In genomic region chr1:177545031-177545735, GRCm38 (mm10) we compare ENCODE assay signal across 14 mouse cellular contexts.
A peak's percentile ranks its signal among the peaks of the same experiment; 100 is the strongest.
DNase-seq lines count a peak whose midpoint lies in the region; ATAC-seq and TF ChIP-seq lines count a peak whose summit lies in the region.
"Had no signal": no experiment of that assay in that cellular context is flagged by ENCODE, and none has a peak within 500 bp of the region (broad histone marks: within the 10 kb centered on the region; RNA-seq: fewer than 3 reads in every experiment).

No protein-coding gene starts in this region.

- H3K9me3 ChIP-seq in midbrain, embryonic 10.5 days (replicated peaks) = no peaks in the 10 kb centered on the region
- no peaks in the 10 kb centered on the region for H3K9me3 ChIP-seq in midbrain, embryonic 14.5 days (ENCODE audit: control insufficient read depth, low read length)
- H3K9me3 ChIP-seq in stomach, postnatal 0 days (ENCODE audit: control insufficient read depth, low read length) = no peaks in the 10 kb centered on the region
- H3K9me3 ChIP-seq: heart, embryonic 13.5 days; hindbrain, embryonic 15.5 days had no signal

- 81% methylated on average over 15 of the region's 15 CpGs for WGBS in midbrain, embryonic 10.5 days
- 82% methylated on average over 15 of the region's 15 CpGs for WGBS in midbrain, embryonic 14.5 days
- WGBS in stomach, postnatal 0 days = 78% methylated on average over 15 of the region's 15 CpGs

- no peak overlapping the region for H3K4me2 ChIP-seq in midbrain, embryonic 14.5 days (ENCODE audit: low read length)
- no peak overlapping the region for H3K4me2 ChIP-seq in stomach, postnatal 0 days (replicated peaks; ENCODE audit: low read depth)
- H3K4me2 ChIP-seq: heart, embryonic 13.5 days; hindbrain, embryonic 15.5 days had no signal

- no peaks in the 10 kb centered on the region for H3K27me3 ChIP-seq in midbrain, embryonic 10.5 days (ENCODE audit: low read depth, poor library complexity, severe bottlenecking)
- H3K27me3 ChIP-seq in midbrain, embryonic 14.5 days (ENCODE audit: control insufficient read depth, insufficient read depth, low read length) = no peaks in the 10 kb centered on the region
- H3K27me3 ChIP-seq in stomach, postnatal 0 days (ENCODE audit: control insufficient read depth, insufficient read depth, low read length) = no peaks in the 10 kb centered on the region
- H3K27me3 ChIP-seq: heart, embryonic 13.5 days; hindbrain, embryonic 15.5 days had no signal

- peaks cover 6% of the 10 kb centered on the region for H3K4me1 ChIP-seq in midbrain, embryonic 10.5 days
- no peaks in the 10 kb centered on the region for H3K4me1 ChIP-seq in midbrain, embryonic 14.5 days (ENCODE audit: control insufficient read depth, insufficient read depth, low read length)
- no peaks in the 10 kb centered on the region for H3K4me1 ChIP-seq in stomach, postnatal 0 days (replicated peaks; ENCODE audit: control insufficient read depth, insufficient read depth)
- H3K4me1 ChIP-seq: heart, embryonic 13.5 days; hindbrain, embryonic 15.5 days had no signal

- peak; percentile 60 for DNase-seq in embryo, embryonic 10 days (ENCODE audit: low spot score)
- DNase-seq in embryo, embryonic 9.5 days (ENCODE audit: extremely low spot score) = no peak
- DNase-seq in midbrain, embryonic 10.5 days (ENCODE audit: low spot score) = peak; percentile 22
- no peak for DNase-seq in midbrain, embryonic 14.5 days
- peak; percentile 31 to 93 for DNase-seq in left cerebral cortex, adult 8-10 months (ENCODE audit: low spot score in 2 of 2)
- peak; percentile 79 to 82 for DNase-seq in right cerebral cortex, postnatal 36 days (ENCODE audit: low spot score in 2 of 2)
- DNase-seq in kidney, adult 18-20 months = no peak
- DNase-seq in stomach, postnatal 0 days (ENCODE audit: low spot score) = no peak
- DNase-seq: adrenal gland, postnatal 36 days; cerebellum, adult 11-12 months; gastrocnemius, postnatal 10 days; kidney, adult 9 months had no signal

- ATAC-seq in midbrain, embryonic 14.5 days (ENCODE audit: low FRiP score, low TSS enrichment) = no peak
- no peak for ATAC-seq in stomach, postnatal 0 days (ENCODE audit: low FRiP score, low TSS enrichment)

- no peaks in the 10 kb centered on the region for H3K36me3 ChIP-seq in midbrain, embryonic 10.5 days
- H3K36me3 ChIP-seq in midbrain, embryonic 14.5 days (ENCODE audit: control insufficient read depth, insufficient read depth, low read length) = no peaks in the 10 kb centered on the region
- H3K36me3 ChIP-seq in stomach, postnatal 0 days (ENCODE audit: control insufficient read depth, insufficient read depth, low read length) = no peaks in the 10 kb centered on the region
- H3K36me3 ChIP-seq: heart, embryonic 13.5 days; hindbrain, embryonic 15.5 days had no signal

- TF ChIP-seq EP300 in stomach, postnatal 0 days (optimal IDR thresholded peaks at IDR 0.05) = no peak

- H3K4me3 ChIP-seq in midbrain, embryonic 10.5 days = no peak overlapping the region
- no peak overlapping the region for H3K4me3 ChIP-seq in midbrain, embryonic 14.5 days (replicated peaks; ENCODE audit: low read depth, low read length)
- H3K4me3 ChIP-seq in stomach, postnatal 0 days (ENCODE audit: low read depth, low read length) = no peak overlapping the region
- H3K4me3 ChIP-seq: heart, embryonic 13.5 days; hindbrain, embryonic 15.5 days had no signal

- TF ChIP-seq CTCF in stomach, postnatal 0 days (IDR thresholded peaks at IDR 0.05; ENCODE audit: low read depth) = no peak

- 0 out of 2 replicates have a peak overlapping the region, but pooled peaks have one; percentile 1 for H3K27ac ChIP-seq in midbrain, embryonic 10.5 days (replicated peaks)
- H3K27ac ChIP-seq in midbrain, embryonic 14.5 days (replicated peaks; ENCODE audit: low read depth, low read length) = no peak overlapping the region
- H3K27ac ChIP-seq in stomach, postnatal 0 days (replicated peaks) = no peak overlapping the region
- H3K27ac ChIP-seq: heart, embryonic 13.5 days; hindbrain, embryonic 15.5 days had no signal

- H3K9ac ChIP-seq in midbrain, embryonic 14.5 days (replicated peaks; ENCODE audit: low read length) = no peak overlapping the region
- H3K9ac ChIP-seq in stomach, postnatal 0 days (ENCODE audit: low read length) = no peak overlapping the region
- H3K9ac ChIP-seq: heart, embryonic 13.5 days; hindbrain, embryonic 15.5 days had no signal

Comparison
In these comparisons a context has a peak if more than half of its experiments do, and no peak if none do; other contexts are left out.
1. DNase-seq: peak in embryo, embryonic 10 days (single experiment), midbrain, embryonic 10.5 days (single experiment), left cerebral cortex, adult 8-10 months (2 of 2) and right cerebral cortex, postnatal 36 days (2 of 2); none in embryo, embryonic 9.5 days (single experiment), midbrain, embryonic 14.5 days (single experiment), kidney, adult 18-20 months (single experiment) and stomach, postnatal 0 days (single experiment).